Mouse (Mus musculus) cerebellum, adult 2 months (tissue): ENCODE data around the gene Ppfibp1.

Experiments used
- CTCF ChIP-seq: fragments of 200-500 bp; IDR thresholded peaks from 2 replicates; pipeline ENCODE4 v1.5.1; 2011; ENCODE audit warnings: low read depth, mild to moderate bottlenecking, control low read depth, low read length, moderate library complexity, borderline replicate concordance; ENCODE audit not compliant: insufficient read depth
- POLR2A ChIP-seq: fragments of 200-500 bp; IDR thresholded peaks from 2 replicates; pipeline ENCODE4 v1.6.1; 2011; ENCODE audit warnings: low read length, control low read depth, borderline replicate concordance; ENCODE audit not compliant: insufficient read depth

GRCm38 (mm10) chr6:146881896-146882770 lies 6.2 kb upstream of the Ppfibp1 start:
- TF ChIP-seq CTCF (no peak), POLR2A (no peak)
